Mouse (Mus musculus): ENCODE measurements at regions not wholly inside any gene's neighbourhood (a gene's known extent, or its start where the extent isn't known, plus 50 kb on each side); places are given as distances from the start of the nearest gene placed in this dataset.

GRCm38 (mm10) chr1:56206615-56207267, 430.5 kb downstream of the Hsfy2 start:
- DNase-seq (ENCODE audit: low read depth) = no peak

GRCm38 (mm10) chr1:56195224-56195623, 442.0 kb downstream of the Hsfy2 start:
- peak; percentile 10 for DNase-seq (ENCODE audit: low read depth)

GRCm38 (mm10) chr1:56183503-56184198, 453.6 kb downstream of the Hsfy2 start:
- DNase-seq (ENCODE audit: low read depth) = no peak

- no peak for DNase-seq (ENCODE audit: low read depth)
Observed at GRCm38 (mm10) chr1:56179206-56179985, 457.8 kb downstream of the Hsfy2 start.

GRCm38 (mm10) chr1:56171157-56171556, 466.1 kb downstream of the Hsfy2 start:
- no peak for DNase-seq (ENCODE audit: low read depth)

- DNase-seq (ENCODE audit: low read depth) = no peak
Observed at GRCm38 (mm10) chr1:56168712-56169111, 468.5 kb downstream of the Hsfy2 start.

- DNase-seq (ENCODE audit: low read depth) = no peak
Observed at GRCm38 (mm10) chr1:56168063-56168462, 469.2 kb downstream of the Hsfy2 start.

DNA sequence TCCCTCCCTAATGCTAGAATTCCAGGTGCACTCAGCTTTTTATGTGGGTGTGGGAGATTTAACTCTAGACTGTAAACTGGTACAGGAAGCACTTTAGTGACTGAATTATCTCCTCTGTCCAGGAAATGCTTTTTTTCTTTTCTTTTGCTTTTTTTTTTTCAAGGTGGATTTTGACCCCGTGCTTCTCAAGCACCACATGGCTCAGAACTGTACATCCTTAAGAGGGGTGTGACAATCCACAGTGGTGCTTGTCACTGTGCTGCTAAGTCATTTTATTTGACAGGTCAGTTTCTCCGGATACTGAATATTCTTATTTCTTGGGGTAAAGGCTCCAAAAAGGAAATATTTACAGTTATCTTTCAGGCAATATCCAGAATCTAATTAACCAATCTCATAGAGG, 472.0 kb downstream of the Hsfy2 start:
- DNase-seq (ENCODE audit: low read depth) = no peak

- no peak for DNase-seq (ENCODE audit: low read depth)
Observed at GRCm38 (mm10) chr1:56164366-56164765, 472.9 kb downstream of the Hsfy2 start.

DNA sequence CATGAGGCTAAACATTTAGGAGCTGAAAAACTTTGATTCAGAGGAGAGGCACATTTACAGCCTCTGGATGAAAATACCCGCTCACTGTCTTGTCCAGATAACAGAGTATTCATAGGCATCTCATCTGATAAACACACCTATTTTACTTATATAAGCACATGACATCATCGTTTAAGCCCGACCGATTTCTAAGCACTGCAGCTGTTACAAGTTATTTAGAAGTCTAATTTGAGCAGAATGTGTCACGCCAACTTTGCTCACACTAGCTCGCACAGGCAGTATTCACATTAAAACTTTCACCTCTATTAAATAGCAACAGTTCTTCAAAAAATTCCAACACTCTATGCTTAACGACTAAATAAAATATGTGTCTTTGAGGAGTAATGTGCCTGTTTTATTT, 506.3 kb downstream of the Hsfy2 start:
- no peak for DNase-seq (ENCODE audit: low read depth)

- no peak for DNase-seq (ENCODE audit: low read depth)
Observed at GRCm38 (mm10) chr1:56089254-56089834, 547.9 kb downstream of the Hsfy2 start.

- DNase-seq (ENCODE audit: low read depth) = no peak
Observed at GRCm38 (mm10) chr1:56088357-56088756, 548.9 kb downstream of the Hsfy2 start.

- no peak for DNase-seq (ENCODE audit: low read depth)
Observed at GRCm38 (mm10) chr1:56076757-56077156, 560.5 kb downstream of the Hsfy2 start.

- no peak for DNase-seq (ENCODE audit: low read depth)
Observed at GRCm38 (mm10) chr1:56072255-56072654, 565.0 kb downstream of the Hsfy2 start.

- no peak for DNase-seq (ENCODE audit: low read depth)
Observed at GRCm38 (mm10) chr1:56063474-56063873, 573.8 kb downstream of the Hsfy2 start.

Data from NIH3T3 (cell line).